Mouse (Mus musculus) hindlimb bud, embryonic 11.5 days (tissue): ENCODE data around the gene Rragd.
A peak's percentile ranks its signal among the peaks of the same experiment; 100 is the strongest.
"Not testable (repeated sequence)": the region's sequence is repeated elsewhere in the genome, so short reads cannot be mapped to it uniquely, and the experiment has no call there.

Experiments used
- DNase-seq: peaks from one replicate; pipeline ENCODE4 v3.0.0-alpha.2; 2012; ENCODE audit warnings: low read depth, low spot score; ENCODE audit errors: extremely low spot score

The Rragd gene

DNA sequence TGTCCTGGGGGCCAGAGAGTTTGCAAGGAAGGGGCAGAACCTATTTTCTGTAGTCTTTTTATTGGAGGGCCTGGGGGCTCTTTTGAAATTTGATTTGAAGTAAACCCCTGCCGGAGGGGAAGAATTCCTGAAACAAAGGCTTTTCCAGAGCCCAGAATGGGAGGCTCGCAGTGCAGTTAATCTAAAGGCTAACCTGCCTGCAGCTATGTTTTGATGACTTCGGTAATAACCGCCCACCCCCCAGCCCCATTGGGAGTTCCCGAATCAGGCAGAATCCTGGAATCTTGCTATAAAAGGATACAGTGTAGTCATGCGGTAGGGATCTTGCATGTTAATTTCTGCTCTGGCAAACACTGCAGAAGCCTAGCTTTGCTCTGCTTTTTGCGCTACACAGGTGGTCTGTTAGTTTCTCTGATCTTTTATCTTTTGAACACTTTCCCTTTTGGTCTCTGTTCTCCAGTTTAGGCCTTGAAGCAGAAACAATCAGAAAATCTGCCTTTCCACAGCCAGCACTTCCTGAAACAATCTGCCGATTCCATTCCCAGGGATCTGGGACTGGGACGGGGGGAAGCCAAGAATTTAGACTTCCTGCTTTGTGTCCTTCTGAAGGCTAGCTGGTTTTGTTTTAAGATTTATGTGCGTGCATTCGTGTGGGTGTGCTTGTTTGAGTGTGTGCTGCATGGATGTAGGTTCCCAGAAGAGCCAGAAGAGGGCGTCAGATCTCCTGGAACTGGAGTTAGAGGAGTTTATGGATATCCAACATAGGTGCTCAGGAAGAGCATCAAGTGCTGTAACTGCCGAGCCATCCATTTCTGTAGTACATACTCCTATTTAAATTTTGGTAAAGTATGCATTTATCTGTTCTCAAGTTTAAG, 2.2 kb downstream of the Rragd start:
- peak; percentile 37 for DNase-seq

DNA sequence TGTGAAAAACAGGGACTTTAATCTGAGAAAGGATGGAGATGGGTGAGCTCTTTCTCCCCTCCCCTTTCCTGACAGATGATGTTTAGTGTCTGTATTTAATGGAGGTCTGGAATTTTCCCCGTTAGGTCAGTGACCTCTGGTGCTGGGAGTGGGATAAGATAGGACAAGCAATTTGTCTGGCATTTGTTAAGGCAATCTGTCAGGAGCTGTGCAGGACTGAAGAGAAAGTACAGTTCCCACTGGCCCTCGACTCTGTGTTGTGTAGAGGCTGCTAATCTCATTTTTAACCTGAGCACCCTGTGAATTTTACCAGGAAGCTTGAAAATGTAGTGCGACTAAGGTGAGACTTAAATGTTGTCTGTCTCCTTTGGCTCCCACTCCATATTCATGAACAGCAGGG, 2.8 kb downstream of the Rragd start:
- no peak for DNase-seq

DNA sequence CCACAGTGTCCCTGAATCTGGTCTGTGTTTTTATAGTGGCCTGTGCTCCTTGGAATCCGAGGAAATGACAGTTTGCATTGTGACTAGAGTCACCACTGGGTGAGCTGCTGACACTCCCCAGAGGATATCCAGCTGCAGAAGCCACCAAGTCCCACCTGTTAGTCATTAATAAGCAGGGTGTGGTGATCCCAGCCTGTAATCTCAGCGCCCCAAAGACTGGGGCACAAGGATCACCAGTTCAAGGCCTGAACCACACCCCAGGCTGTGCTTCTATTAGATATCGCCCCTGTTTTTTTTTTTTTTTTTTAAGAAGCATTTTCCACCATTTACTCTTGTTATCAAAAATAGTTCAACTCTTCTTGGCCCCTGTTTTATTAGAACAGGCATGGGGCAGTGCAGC, 4.2 kb downstream of the Rragd start:
- DNase-seq: no peak

GRCm38 (mm10) chr4:32989346-32989745, 6.5 kb downstream of the Rragd start:
- no peak for DNase-seq

DNA sequence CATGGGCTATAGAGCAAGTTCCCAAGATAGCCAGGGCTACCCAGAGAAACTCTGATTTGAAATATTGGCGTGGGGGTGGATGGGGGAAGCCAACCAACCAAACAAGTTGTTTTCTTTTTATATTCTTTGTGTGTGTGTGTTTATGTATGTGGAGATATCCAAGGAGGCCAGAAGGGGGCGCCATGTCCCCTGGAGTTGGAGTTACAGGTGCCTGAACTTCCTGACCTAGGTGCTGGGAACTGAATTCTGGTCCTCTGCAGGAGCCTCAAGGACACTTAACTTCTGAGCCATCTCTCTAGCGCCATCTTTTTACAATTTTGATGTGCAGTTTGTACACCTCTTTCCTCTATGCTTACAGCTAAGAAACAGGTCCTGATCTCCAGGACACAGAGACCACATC, 11.3 kb downstream of the Rragd start:
- DNase-seq: no peak

GRCm38 (mm10) chr4:32996083-32996482, 13.2 kb downstream of the Rragd start:
- DNase-seq: no peak

DNA sequence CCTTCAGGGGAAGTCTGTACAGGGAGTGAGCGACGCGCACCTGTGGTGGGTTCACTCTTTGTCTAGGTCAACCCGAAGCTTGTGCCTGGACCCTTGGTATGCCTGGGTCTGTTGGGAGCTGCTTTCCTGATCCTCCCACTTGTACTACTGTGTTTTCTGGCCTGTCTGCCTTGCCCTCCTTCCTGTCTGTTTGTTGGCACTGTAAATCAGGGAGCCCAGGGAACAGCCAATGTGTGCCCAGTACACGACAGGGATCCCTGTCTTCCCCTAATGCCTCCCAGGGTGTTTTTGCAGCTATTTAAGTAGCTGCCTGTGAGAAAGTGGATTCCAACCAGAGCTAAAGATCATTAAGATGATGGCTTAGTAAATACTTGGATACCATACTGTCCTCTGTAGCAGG, 14.7 kb downstream of the Rragd start:
- DNase-seq: no peak

- DNase-seq: no peak
Observed at GRCm38 (mm10) chr4:32998996-32999395, 16.2 kb downstream of the Rragd start.

- DNase-seq: no peak
Observed at GRCm38 (mm10) chr4:33002081-33002480, 19.2 kb downstream of the Rragd start.

DNA sequence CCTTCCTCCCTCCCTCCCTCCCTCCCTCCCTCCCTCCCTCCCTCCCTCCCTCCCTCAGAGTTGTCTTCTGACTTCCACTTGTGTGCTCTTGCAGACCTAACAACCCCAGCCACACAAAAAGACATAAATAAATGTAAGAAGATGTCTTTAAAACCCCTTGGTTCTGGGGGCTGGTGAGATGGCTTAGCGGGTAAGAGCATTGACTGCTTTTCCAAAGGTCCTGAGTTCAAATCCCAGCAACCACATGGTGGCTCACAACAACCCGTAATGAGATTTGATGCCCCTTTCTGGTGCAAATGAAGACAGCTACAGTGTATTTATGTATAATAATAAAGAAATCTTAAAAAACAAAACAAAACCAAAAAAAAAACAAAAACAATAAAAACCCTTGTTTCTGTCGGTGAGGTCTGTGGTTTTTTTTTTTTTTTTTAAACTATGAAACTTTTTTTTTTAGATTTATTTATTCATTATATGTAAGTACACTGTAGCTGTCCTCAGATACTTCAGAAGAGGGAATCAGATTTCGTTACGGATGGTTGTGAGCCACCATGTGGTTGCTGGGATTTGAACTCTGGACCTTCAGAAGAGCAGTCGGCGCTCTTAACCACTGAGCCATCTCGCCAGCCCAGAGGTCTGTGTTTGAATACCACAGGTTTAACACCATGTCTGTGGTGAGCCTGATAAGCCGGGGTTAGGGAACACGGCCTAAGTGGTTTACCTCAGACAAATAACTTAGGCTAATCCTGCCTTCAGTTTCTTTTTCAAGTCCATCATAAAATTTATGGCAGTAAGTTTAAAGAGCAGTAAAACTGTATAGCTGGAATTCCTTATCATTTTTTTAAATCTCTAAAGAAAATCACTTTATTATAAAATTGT, 23.0 kb downstream of the Rragd start:
- DNase-seq: not testable (repeated sequence)

DNA sequence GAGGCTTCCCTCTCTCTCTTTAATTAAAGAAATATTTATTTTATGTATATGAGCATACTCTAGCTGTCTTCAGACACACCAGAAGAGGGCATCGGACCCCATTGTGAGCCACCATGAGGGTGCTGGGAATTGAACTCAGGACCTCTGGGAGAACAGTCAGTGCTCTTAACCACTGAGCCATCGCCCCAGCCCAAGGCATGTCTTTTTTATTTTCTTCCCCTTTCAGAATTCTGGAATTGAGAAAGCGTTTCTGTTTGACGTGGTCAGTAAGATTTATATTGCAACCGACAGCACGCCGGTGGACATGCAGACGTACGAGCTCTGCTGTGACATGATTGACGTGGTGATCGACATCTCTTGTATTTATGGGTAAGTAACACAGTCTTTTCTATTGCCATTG, 24.0 kb downstream of the Rragd start:
- no peak for DNase-seq

- no peak for DNase-seq
Observed at GRCm38 (mm10) chr4:33007443-33008217, 24.8 kb downstream of the Rragd start.

DNA sequence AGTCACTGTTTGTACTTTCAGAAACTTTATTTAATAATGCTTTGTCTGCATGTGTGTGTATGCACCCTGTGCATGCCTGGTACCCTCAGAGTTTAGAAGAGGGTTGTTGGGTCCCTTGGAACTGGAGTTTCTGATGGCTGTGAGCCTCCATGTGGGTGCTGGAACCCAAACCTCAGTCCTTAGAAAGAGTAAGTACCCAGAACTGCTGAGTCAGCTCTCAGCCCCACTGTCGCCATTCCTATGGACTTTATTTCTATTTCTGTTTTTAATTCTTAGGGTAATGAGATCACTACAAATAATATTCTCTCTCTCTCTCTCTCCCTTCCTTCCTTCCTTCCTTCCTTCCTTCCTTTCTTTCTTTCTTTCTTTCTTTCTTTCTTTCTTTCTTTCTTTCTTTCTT, 27.2 kb downstream of the Rragd start:
- no peak for DNase-seq

- no peak for DNase-seq
Observed at GRCm38 (mm10) chr4:33012484-33012883, 29.6 kb downstream of the Rragd start.

- peak; percentile 77 for DNase-seq
Observed at GRCm38 (mm10) chr4:33018361-33018999, 35.6 kb downstream of the Rragd start.

- no peak for DNase-seq
Observed at GRCm38 (mm10) chr4:33024420-33024819, 41.6 kb downstream of the Rragd start.

GRCm38 (mm10) chr4:33029104-33029503, 46.3 kb downstream of the Rragd start:
- DNase-seq: no peak

GRCm38 (mm10) chr4:33030264-33031194, 47.7 kb downstream of the Rragd start:
- DNase-seq: peak; percentile 41

GRCm38 (mm10) chr4:33031195-33031960, 48.5 kb downstream of the Rragd start, which contains the start of gene Ube2j1:
Gene Ube2j1, plus strand, starts transcription at chr4:33031416.
- DNase-seq: peak; percentile 33
